Mouse (Mus musculus) stomach, postnatal 0 days (tissue): ENCODE data around the gene Fgfr2. TPM values are rescaled to one million over a fixed set of nuclear protein-coding genes. Genes with fewer than 3 reads are reported as not detected.

ENCODE experiments used
- ATAC-seq: fragments of 200-750 bp; cut with Nextera tagmentation; 2 replicates; pipeline ENCODE4 v1.8.0; 2017; ENCODE audit not compliant: low FRiP score, low TSS enrichment
- DNase-seq: peaks from one replicate; pipeline ENCODE4 v3.0.0-alpha.2; 2016; ENCODE audit warnings: low spot score
- H3K27ac ChIP-seq: fragments of 300-500 bp; sonication (generic); replicated peaks from 2 replicates; pipeline ENCODE4 v1.5.1; 2014; ENCODE audit warnings: mild to moderate bottlenecking, control low read depth
- H3K27me3 ChIP-seq: fragments of 300-500 bp; sonication (generic); 2 replicates; pipeline ENCODE4 v1.6.1; 2014; ENCODE audit warnings: low read length; ENCODE audit not compliant: control insufficient read depth, insufficient read depth
- H3K36me3 ChIP-seq: fragments of 300-500 bp; sonication (generic); 2 replicates; pipeline ENCODE4 v1.6.1; 2014; ENCODE audit warnings: low read length, mixed read lengths; ENCODE audit not compliant: control insufficient read depth, insufficient read depth
- H3K4me1 ChIP-seq: fragments of 300-500 bp; sonication (generic); replicated peaks from 2 replicates; pipeline ENCODE4 v1.6.1; 2014; ENCODE audit warnings: antibody characterized with exemption; ENCODE audit not compliant: control insufficient read depth, insufficient read depth
- H3K4me2 ChIP-seq: fragments of 300-500 bp; sonication (generic); replicated peaks from 2 replicates; pipeline ENCODE4 v1.6.1; 2014; ENCODE audit warnings: low read depth, mild to moderate bottlenecking, control low read depth, moderate library complexity
- H3K4me3 ChIP-seq: fragments of 300-500 bp; sonication (generic); 2 replicates; pipeline ENCODE4 v1.5.1; 2014; ENCODE audit warnings: low read depth, low read length, control low read depth
- H3K9ac ChIP-seq: fragments of 300-500 bp; sonication (generic); 2 replicates; pipeline ENCODE4 v1.6.1; 2014; ENCODE audit warnings: mild to moderate bottlenecking, low read length, control low read depth, mixed read lengths
- H3K9me3 ChIP-seq: fragments of 300-500 bp; sonication (generic); 2 replicates; pipeline ENCODE4 v1.6.1; 2016; ENCODE audit warnings: low read length; ENCODE audit not compliant: control insufficient read depth
- CTCF ChIP-seq: IDR thresholded peaks from 2 replicates; pipeline ENCODE4 v1.5.1; 2016; ENCODE audit warnings: antibody characterized with exemption, low read depth, mild to moderate bottlenecking, moderate library complexity
- EP300 ChIP-seq: optimal IDR thresholded peaks from 2 replicates; pipeline ENCODE3; 2016; ENCODE audit warnings: antibody characterized with exemption
- WGBS: fragments of 180-500 bp; shearing (Covaris S2); extraction: QIAGEN DNeasy Blood & Tissue Kit; methylation state at CpG from one replicate; pipeline ENCODE4 v1.1.7; 2014; 5-methylcytosine and 5-hydroxymethylcytosine counted together
- polyA plus RNA-seq: library from polyadenylated mRNA; unstranded; fragments of >200 nt; fragmentation: Nextera tagmentation; extraction: Ambion mirVana; gene quantifications from 2 replicates; pipeline ENCODE4 v1.2.1, GENCODE M21; 2015

Gene Fgfr2
- polyA plus RNA-seq, 1 experiment from 2014 or later, result 60.8 TPM

DNA sequence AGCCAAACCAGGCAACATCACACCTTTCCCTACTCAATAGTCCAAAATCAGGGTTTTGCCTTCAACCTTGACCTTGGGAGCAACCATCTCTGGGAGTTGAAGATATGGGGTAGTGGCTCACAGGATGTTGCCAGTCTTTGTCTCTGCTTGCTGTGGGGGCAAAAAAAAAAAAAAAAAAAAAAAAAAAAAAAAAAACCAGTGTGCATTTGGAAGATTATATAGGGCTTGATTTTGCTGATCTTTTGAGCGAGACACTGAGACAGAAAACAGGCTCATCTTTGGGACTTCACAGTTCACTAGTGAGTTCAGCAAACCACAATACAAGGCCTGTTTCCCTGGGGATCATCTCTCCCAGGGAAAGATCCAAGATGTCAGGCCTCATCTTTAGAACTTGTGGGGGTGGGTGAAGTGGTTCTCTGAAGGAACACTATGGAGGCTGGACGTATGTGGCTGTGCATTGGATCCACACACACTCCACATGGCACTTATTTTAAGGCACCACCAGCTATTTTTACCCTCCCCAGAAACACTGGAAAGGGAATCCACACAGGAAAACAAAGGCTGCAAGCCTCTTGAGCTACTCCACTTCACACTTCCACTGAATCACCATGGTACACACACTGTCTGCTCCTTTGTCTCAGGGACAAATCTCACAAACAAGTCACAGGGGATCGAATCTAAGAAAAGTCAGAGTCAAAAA is 83.4 kb downstream of the Fgfr2 start:
- no peak for ATAC-seq
- H3K27me3 ChIP-seq, result no peaks in the 10 kb centered on the region
- H3K27ac ChIP-seq, result peak overlapping the region; percentile 82; the same call in 1 of the 2 replicates

DNA sequence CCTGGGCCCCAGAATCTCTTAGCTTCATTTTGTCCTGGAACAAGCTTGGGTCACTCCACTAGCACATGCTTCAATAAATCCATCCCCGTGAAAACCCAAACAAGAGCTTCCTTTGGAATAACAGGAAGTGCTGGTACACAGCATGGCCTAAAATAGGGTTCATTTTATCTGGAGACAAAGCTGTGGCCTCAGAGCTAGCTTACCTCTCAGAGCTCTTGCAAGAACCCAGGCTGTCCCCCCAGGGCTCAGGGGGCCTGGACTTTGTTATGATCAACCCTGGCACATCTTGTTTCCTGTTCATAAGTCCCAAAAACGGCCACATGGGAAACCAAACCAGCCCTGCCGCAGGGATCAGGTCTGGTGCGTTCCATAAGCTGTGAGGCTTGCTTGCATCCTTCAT is 85.5 kb downstream of the Fgfr2 start:
- H3K9me3 ChIP-seq, result no peaks in the 10 kb centered on the region
- TF ChIP-seq CTCF (no peak), EP300 (no peak)
- H3K9ac ChIP-seq, result no peak overlapping the region
- 35% methylated on average over 4 of the region's 4 CpGs for WGBS
- H3K27ac ChIP-seq, result peak overlapping the region; percentile 74
- H3K4me2 ChIP-seq, result no peak overlapping the region
- no peaks in the 10 kb centered on the region for H3K36me3 ChIP-seq
- DNase-seq (no peak), ATAC-seq (no peak)
- H3K27me3 ChIP-seq, result no peaks in the 10 kb centered on the region
- peaks cover 26% of the 10 kb centered on the region for H3K4me1 ChIP-seq
- no peak overlapping the region for H3K4me3 ChIP-seq

More for the DNA sequence above, 83.4 kb downstream of the Fgfr2 start:
- WGBS, result 72% methylated on average over 3 of the region's 3 CpGs
- Histone ChIP-seq H3K4me1 (peaks cover 24% of the 10 kb centered on the region), H3K9me3 (no peaks in the 10 kb centered on the region), H3K36me3 (no peaks in the 10 kb centered on the region), H3K4me2 (no peak overlapping the region), H3K9ac (no peak overlapping the region), H3K4me3 (no peak overlapping the region)
- TF ChIP-seq CTCF (no peak), EP300 (no peak)
- DNase-seq, result no peak

DNA sequence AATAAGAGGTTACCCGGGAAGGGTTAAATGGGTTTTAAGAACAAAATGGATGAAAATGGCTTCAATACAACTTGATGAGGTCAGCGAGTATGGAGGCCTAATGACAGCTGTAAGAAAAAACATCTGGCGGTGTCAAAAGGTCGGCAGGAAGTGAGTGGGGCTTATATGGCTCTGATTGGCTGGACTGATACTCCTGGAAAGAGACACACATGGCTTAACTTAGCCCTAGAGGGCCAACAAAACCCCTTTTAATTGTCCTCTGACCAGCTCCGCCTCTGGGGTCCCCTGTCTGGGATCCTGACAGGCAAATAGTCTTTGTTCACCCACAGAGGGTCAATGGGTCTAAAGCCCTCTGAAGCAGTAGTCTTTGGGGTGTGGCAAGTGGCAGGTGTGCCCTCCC is 85.9 kb downstream of the Fgfr2 start:
- Histone ChIP-seq H3K4me3 (no peak overlapping the region), H3K9me3 (no peaks in the 10 kb centered on the region), H3K9ac (no peak overlapping the region), H3K4me2 (no peak overlapping the region), H3K4me1 (peaks cover 25% of the 10 kb centered on the region), H3K36me3 (no peaks in the 10 kb centered on the region), H3K27me3 (no peaks in the 10 kb centered on the region), H3K27ac (peak overlapping the region; percentile 74)
- DNase-seq (no peak), ATAC-seq (peak; percentile 43; the same call in 1 of the 2 replicates)
- 57% methylated on average over 5 of the region's 5 CpGs for WGBS
- TF ChIP-seq EP300 (no peak), CTCF (no peak)

DNA sequence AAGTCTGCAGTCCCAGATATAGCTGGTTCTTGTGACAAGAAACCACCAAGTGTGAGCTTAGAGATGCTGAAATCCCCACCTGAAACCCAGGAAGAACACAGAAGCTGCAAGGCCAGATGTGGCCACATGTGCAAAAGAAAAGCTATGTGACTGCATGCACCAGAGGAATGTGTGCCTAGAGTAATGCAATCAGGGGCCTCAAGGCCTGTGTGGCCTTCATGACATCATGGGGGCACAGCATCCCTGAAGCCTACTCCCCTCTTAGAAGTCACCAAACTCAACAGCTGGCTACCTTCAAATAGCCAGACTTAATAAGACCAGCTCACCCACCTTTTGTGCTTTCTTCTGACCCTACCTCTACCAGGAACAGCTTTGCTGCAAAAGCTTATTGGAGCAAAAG is 87.2 kb downstream of the Fgfr2 start:
- H3K27me3 ChIP-seq, result no peaks in the 10 kb centered on the region
- H3K9ac ChIP-seq, result no peak overlapping the region
- H3K4me2 ChIP-seq, result no peak overlapping the region
- ATAC-seq (no peak), DNase-seq (no peak)
- H3K4me3 ChIP-seq, result no peak overlapping the region
- no peaks in the 10 kb centered on the region for H3K36me3 ChIP-seq
- peaks cover 20% of the 10 kb centered on the region for H3K4me1 ChIP-seq
- peak overlapping the region; percentile 31 for H3K27ac ChIP-seq
- H3K9me3 ChIP-seq, result no peaks in the 10 kb centered on the region
- TF ChIP-seq CTCF (no peak), EP300 (no peak)

DNA sequence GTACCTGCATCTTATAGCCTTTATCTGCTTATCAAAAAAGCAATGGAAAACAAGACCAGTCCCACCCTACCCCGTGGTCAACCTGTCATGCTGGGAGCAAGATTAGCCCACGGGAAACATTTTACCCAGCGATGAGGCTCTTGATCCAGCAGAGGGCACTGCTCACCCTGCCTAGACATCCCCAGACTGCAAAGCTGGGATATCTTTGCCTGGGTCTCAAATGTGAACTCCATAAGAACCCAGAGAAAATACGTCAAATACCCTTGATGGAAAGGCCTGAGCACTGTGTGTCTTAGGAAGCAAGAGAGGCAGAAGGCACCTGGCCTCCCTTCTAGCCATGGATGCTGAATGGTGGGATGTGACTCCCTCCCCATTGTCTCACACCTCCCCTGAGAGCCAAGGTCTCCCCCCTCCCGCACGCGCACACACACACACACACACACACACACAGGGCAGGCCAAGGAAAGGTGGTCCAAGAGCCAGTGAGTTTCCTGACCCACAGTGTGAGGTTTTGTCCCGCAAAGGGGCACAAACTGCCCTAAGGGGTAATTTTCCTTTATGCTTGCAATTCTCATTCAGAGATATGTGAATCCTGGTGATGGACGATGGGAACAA is 90.5 kb downstream of the Fgfr2 start:
- H3K4me2 ChIP-seq, result no peak overlapping the region
- H3K9ac ChIP-seq, result no peak overlapping the region
- H3K9me3 ChIP-seq, result no peaks in the 10 kb centered on the region
- ATAC-seq (peak; percentile 45), DNase-seq (peak; percentile 71)
- no peak overlapping the region for H3K27ac ChIP-seq
- H3K4me3 ChIP-seq, result no peak overlapping the region
- 44% methylated on average over 9 of the region's 9 CpGs for WGBS
- H3K4me1 ChIP-seq, result peaks cover 10% of the 10 kb centered on the region
- no peaks in the 10 kb centered on the region for H3K36me3 ChIP-seq
- no peaks in the 10 kb centered on the region for H3K27me3 ChIP-seq
- no peak for TF ChIP-seq EP300
- TF ChIP-seq CTCF, result peak; percentile 97

DNA sequence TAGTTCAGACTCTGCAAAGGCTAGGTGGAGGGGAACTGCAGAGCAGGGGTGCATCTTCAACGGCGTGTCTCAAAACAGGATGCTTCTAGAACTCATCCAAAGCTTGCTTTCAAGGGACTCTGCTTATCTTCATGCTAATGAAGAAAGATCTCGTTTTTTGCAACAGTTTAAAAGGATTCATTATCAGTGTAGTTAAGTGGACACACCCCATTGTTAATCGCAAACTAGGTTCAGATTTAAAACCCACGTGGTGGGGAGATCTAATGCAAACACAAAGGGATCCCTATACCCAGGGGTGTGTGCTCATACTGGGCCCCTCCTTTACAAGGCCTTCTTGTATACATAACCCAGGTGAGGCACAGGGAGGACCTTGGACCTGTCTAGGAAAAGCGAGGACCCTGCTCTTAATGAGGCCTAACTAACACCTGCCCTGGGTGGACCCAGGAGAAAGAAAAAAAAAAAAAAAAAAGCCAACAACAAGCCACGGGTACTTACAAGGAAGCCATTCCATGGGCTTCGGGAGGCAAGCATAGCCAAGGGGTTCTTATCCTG is 93.6 kb downstream of the Fgfr2 start:
- no peak overlapping the region for H3K4me3 ChIP-seq
- H3K9me3 ChIP-seq, result no peaks in the 10 kb centered on the region
- no peaks in the 10 kb centered on the region for H3K36me3 ChIP-seq
- H3K4me2 ChIP-seq, result no peak overlapping the region
- H3K4me1 ChIP-seq, result peaks cover 15% of the 10 kb centered on the region
- H3K9ac ChIP-seq, result no peak overlapping the region
- no peak for TF ChIP-seq CTCF
- TF ChIP-seq EP300, result no peak
- H3K27ac ChIP-seq, result peak overlapping the region; percentile 45
- 51% methylated on average over 8 of the region's 8 CpGs for WGBS
- no peaks in the 10 kb centered on the region for H3K27me3 ChIP-seq
- DNase-seq (peak; percentile 50), ATAC-seq (peak; percentile 90)
